Mouse (Mus musculus): Measurements from ENCODE around the gene Olfr272. TPM values are rescaled to one million over a fixed set of nuclear protein-coding genes. Genes with fewer than 3 reads are reported as not detected.

Olfr272 gene
- not detected in 2 replicates for polyA plus RNA-seq (2012; rRNA removed; ENCODE audit: low replicate concordance)

GRCm38 (mm10) chr4:52919078-52919477 is at the start of gene Olfr272:
Olfr272 (minus strand) TSS chr4:52919178.

GRCm38 (mm10) chr4:52964247-52964646 is 45.3 kb upstream of the Olfr272 start, which contains the start of gene Olfr270:
Olfr270 (plus strand) TSS chr4:52964547.

Other genes starting within 250 kb of the Olfr272 start
- gene Olfr275, start 104.6 kb downstream of the Olfr272 start, polyA plus RNA-seq (2012; rRNA removed; ENCODE audit: low replicate concordance): not detected in 2 replicates
- gene Olfr273, start 59.9 kb downstream of the Olfr272 start, polyA plus RNA-seq (2012; rRNA removed; ENCODE audit: low replicate concordance): not detected in 2 replicates
- not detected in 2 replicates for gene Olfr270, start 45.4 kb upstream of the Olfr272 start, polyA plus RNA-seq (2012; rRNA removed; ENCODE audit: low replicate concordance)
- gene Nipsnap3a, start 70.1 kb upstream of the Olfr272 start, polyA plus RNA-seq (2012; rRNA removed; ENCODE audit: low replicate concordance): not detected in 2 replicates
- 21.6 and 27.9 TPM in 2 replicates for gene Nipsnap3b, start 92.7 kb upstream of the Olfr272 start, polyA plus RNA-seq (2012; rRNA removed; ENCODE audit: low replicate concordance)
- 18.6 and 34.5 TPM in 2 replicates for gene Abca1, start 240.7 kb upstream of the Olfr272 start, polyA plus RNA-seq (2012; rRNA removed; ENCODE audit: low replicate concordance)

All from mammary gland, adult 2 months (tissue).